Mouse (Mus musculus): ENCODE data around the gene Pm20d1. TPM values are rescaled to one million over a fixed set of nuclear protein-coding genes. Genes with fewer than 3 reads are reported as not detected.

The Pm20d1 gene
- total and polyA plus RNA-seq, 3 experiments, result 0.17 to 0.53 (median 0.21) TPM

DNA sequence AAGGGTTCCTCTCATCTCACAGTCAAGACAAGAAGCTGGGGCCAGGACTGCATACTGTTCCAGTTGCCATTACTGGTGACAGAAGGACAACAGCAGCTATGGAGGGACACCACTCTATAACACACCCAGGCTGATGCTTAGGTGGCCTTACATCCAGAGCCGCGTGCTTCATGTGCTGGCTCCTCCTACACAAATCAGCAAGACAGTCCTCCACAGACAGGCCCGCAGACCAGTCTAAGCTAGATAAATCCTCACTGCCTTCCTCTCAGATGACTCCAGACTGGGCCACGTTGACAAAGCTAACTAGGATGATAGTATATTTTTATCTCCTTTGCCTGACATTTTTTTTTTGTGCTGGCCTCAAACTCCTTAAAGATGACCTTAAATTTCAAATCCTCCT, 64.6 kb downstream of the Pm20d1 start:
- Histone ChIP-seq H3K4me3 (replicated peaks in 1 of 3; ENCODE audit: low read depth in 2 of 3, low read length in 2 of 3, poor library complexity in 1 of 3) (no peak overlapping the region), H3K4me2 (ENCODE audit: insufficient read depth, low read depth, poor library complexity, severe bottlenecking) (no peak overlapping the region), H3K79me2 (replicated peaks; ENCODE audit: control insufficient read depth, extremely low read depth, insufficient read depth, poor library complexity, severe bottlenecking) (no peaks in the 10 kb centered on the region), H3K9ac (ENCODE audit: insufficient read depth, low read depth) (no peak overlapping the region), H3K9me3 (replicated peaks; ENCODE audit: low read length) (no peaks in the 10 kb centered on the region), H3K4me1 (ENCODE audit: control insufficient read depth in 1 of 2, insufficient read depth in 2 of 2) (no peaks in the 10 kb centered on the region), H3K36me3 (replicated peaks in 1 of 2; ENCODE audit: control insufficient read depth in 1 of 2, insufficient read depth in 1 of 2, low read length in 1 of 2) (no peaks in the 10 kb centered on the region), H3K27me3 (replicated peaks) (no peaks in the 10 kb centered on the region), H3K27ac (ENCODE audit: insufficient read depth, low read depth) (no peak overlapping the region)
- no peak for DNase-seq (ENCODE audit: extremely low read depth)
- dilution Hi-C loops (cut with MboI; ENCODE audit: extremely low pct_ligation_motif_present, extremely low pct_unique_long_range_greater_than_20kb, low sequenced_read_pairs), result loop anchor here (25.0 kb wide), 1 partner anchor 250 kb away; no protein-coding TSS in a partner anchor
- TF ChIP-seq CHD2 (IDR thresholded peaks at IDR 0.05; ENCODE audit: low read length) (no peak), JUN (IDR thresholded peaks at IDR 0.05; ENCODE audit: insufficient read depth, low read depth, low read length) (no peak), POLR2AphosphoS2 (IDR thresholded peaks at IDR 0.05; ENCODE audit: low read depth, low read length) (no peak), PAX5 (IDR thresholded peaks at IDR 0.05; ENCODE audit: low read length) (no peak), TCF12 (IDR thresholded peaks at IDR 0.05; ENCODE audit: low read depth, low read length) (no peak), GABPA (IDR thresholded peaks at IDR 0.05; ENCODE audit: insufficient replicate concordance, low read depth, low read length) (no peak), EP300 (IDR thresholded peaks at IDR 0.05; ENCODE audit: low read length) (no peak), UBTF (IDR thresholded peaks at IDR 0.05; ENCODE audit: low read depth, low read length) (no peak), ZNF384 (IDR thresholded peaks at IDR 0.05; ENCODE audit: low read depth, low read length) (no peak), JUND (conservative IDR thresholded peaks at IDR 0.05; ENCODE audit: low read depth, low read length) (no peak), NRF1 (IDR thresholded peaks at IDR 0.05; ENCODE audit: low read depth, low read length) (no peak), USF2 (conservative IDR thresholded peaks at IDR 0.05; ENCODE audit: low read depth, low read length) (no peak), ETS1 (conservative IDR thresholded peaks at IDR 0.05; ENCODE audit: low read depth, low read length) (no peak), MYC (IDR thresholded peaks at IDR 0.05; ENCODE audit: low read depth, low read length) (no peak), ZC3H11A (IDR thresholded peaks at IDR 0.05; ENCODE audit: low read depth, low read length) (no peak), CTCF (conservative IDR thresholded peaks at IDR 0.05 in 1 of 2, IDR thresholded peaks at IDR 0.05 in 1 of 2; ENCODE audit: low read depth in 2 of 2, low read length in 2 of 2) (no peak), BHLHE40 (IDR thresholded peaks at IDR 0.05; ENCODE audit: low read depth, low read length) (no peak), TBP (conservative IDR thresholded peaks at IDR 0.05; ENCODE audit: low read depth, low read length) (no peak)
- in situ Hi-C loops (cut with MboI; ENCODE audit: low pct_ligation_motif_present, low pct_unique_long_range_greater_than_20kb, low sequenced_read_pairs), result no loop called here

DNA sequence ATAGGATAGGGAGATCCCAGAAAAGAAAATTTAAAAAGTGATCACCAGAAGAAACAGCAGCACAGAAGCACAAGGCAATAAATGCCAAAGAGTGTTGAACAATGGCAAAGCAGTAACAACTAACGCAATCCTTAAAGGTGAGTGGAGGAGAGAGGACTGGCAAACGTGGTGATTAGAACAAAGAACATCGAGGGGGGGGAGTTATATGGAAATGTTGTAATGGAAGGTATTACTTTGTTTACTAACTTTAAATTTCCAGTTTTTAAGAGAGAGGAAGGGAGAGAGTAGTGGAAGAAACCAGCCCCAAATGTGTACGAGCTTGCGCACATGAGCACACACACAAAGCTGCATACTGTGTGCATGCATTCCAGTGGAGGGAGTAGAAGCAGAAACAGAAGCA, 68.4 kb downstream of the Pm20d1 start:
- Histone ChIP-seq H3K27ac (ENCODE audit: insufficient read depth, low read depth) (no peak overlapping the region), H3K36me3 (replicated peaks in 1 of 2; ENCODE audit: control insufficient read depth in 1 of 2, insufficient read depth in 1 of 2, low read length in 1 of 2) (peaks cover 0 to 4% of the 10 kb centered on the region in 2 experiments), H3K4me1 (ENCODE audit: control insufficient read depth in 1 of 2, insufficient read depth in 2 of 2) (peaks cover 5 to 6% of the 10 kb centered on the region in 2 experiments; a peak in 3 of 4 replicates), H3K9ac (ENCODE audit: insufficient read depth, low read depth) (no peak overlapping the region), H3K79me2 (replicated peaks; ENCODE audit: control insufficient read depth, extremely low read depth, insufficient read depth, poor library complexity, severe bottlenecking) (no peaks in the 10 kb centered on the region; the same call in 1 of the 2 replicates), H3K4me2 (ENCODE audit: insufficient read depth, low read depth, poor library complexity, severe bottlenecking) (no peak overlapping the region), H3K4me3 (replicated peaks in 1 of 3; ENCODE audit: low read depth in 2 of 3, low read length in 2 of 3, poor library complexity in 1 of 3) (no peak overlapping the region), H3K27me3 (replicated peaks) (no peaks in the 10 kb centered on the region), H3K9me3 (replicated peaks; ENCODE audit: low read length) (no peaks in the 10 kb centered on the region)
- dilution Hi-C loops (cut with MboI; ENCODE audit: extremely low pct_ligation_motif_present, extremely low pct_unique_long_range_greater_than_20kb, low sequenced_read_pairs) (loop anchor here (25.0 kb wide), 1 partner anchor 253 kb away; no protein-coding TSS in a partner anchor), in situ Hi-C loops (cut with MboI; ENCODE audit: low pct_ligation_motif_present, low pct_unique_long_range_greater_than_20kb, low sequenced_read_pairs) (no loop called here)
- DNase-seq (ENCODE audit: extremely low read depth), result no peak
- no peak for TF ChIP-seq MYC (IDR thresholded peaks at IDR 0.05; ENCODE audit: low read depth, low read length)
- no peak for TF ChIP-seq CHD1 (IDR thresholded peaks at IDR 0.05; ENCODE audit: low read depth, low read length)
- TF ChIP-seq PAX5 (IDR thresholded peaks at IDR 0.05; ENCODE audit: low read length), result no peak
- TF ChIP-seq RAD21 (IDR thresholded peaks at IDR 0.05; ENCODE audit: low read depth, low read length), result no peak
- TF ChIP-seq SIN3A (IDR thresholded peaks at IDR 0.05; ENCODE audit: low read length), result no peak
- TF ChIP-seq BHLHE40 (IDR thresholded peaks at IDR 0.05; ENCODE audit: low read depth, low read length), result no peak
- TF ChIP-seq NELFE (IDR thresholded peaks at IDR 0.05; ENCODE audit: low read depth, low read length), result no peak
- TF ChIP-seq CHD2 (IDR thresholded peaks at IDR 0.05; ENCODE audit: low read length), result no peak
- no peak for TF ChIP-seq TBP (conservative IDR thresholded peaks at IDR 0.05; ENCODE audit: low read depth, low read length)
- TF ChIP-seq CTCF (conservative IDR thresholded peaks at IDR 0.05 in 1 of 2, IDR thresholded peaks at IDR 0.05 in 1 of 2; ENCODE audit: low read depth in 2 of 2, low read length in 2 of 2), result no peak
- no peak for TF ChIP-seq RCOR1 (conservative IDR thresholded peaks at IDR 0.05; ENCODE audit: low read depth, low read length)
- TF ChIP-seq USF1 (IDR thresholded peaks at IDR 0.05; ENCODE audit: low read depth, low read length), result no peak
- no peak for TF ChIP-seq NRF1 (IDR thresholded peaks at IDR 0.05; ENCODE audit: low read depth, low read length)
- no peak for TF ChIP-seq JUND (conservative IDR thresholded peaks at IDR 0.05; ENCODE audit: low read depth, low read length)
- no peak for TF ChIP-seq MAX (IDR thresholded peaks at IDR 0.05; ENCODE audit: low read length)
- TF ChIP-seq ZNF384 (IDR thresholded peaks at IDR 0.05; ENCODE audit: low read depth, low read length), result no peak
- no peak for TF ChIP-seq GABPA (IDR thresholded peaks at IDR 0.05; ENCODE audit: insufficient replicate concordance, low read depth, low read length)
- no peak for TF ChIP-seq MAZ (IDR thresholded peaks at IDR 0.05; ENCODE audit: low read depth, low read length)
